Mouse (Mus musculus): ENCODE data around the gene Tle2.

- TF ChIP-seq POLR2A (IDR thresholded peaks at IDR 0.05; ENCODE audit: low read depth, low read length): no peak
- no peak for TF ChIP-seq CTCF (conservative IDR thresholded peaks at IDR 0.05; ENCODE audit: insufficient read depth, insufficient read length, low read depth, low read length)
Observed at GRCm38 (mm10) chr10:81570831-81571500, 3.4 kb upstream of the Tle2 start.
